Comparison of ENCODE assay signal across 25 mouse cellular contexts in genomic region chr3:130584007-130584406, GRCm38 (mm10). TPM values are rescaled to one million over a fixed set of nuclear protein-coding genes. Genes with fewer than 3 reads are reported as not detected.
"Had no signal": no experiment of that assay in that cellular context is flagged by ENCODE, and none has a peak within 500 bp of the region (broad histone marks: within the 10 kb centered on the region; RNA-seq: fewer than 3 reads in every experiment).

No protein-coding gene starts in this region.

- H3K4me2 ChIP-seq: heart, embryonic 12.5 days; hindbrain, embryonic 13.5 days; hindbrain, embryonic 15.5 days; limb, embryonic 12.5 days; liver, embryonic 11.5 days; liver, embryonic 13.5 days; liver, embryonic 15.5 days had no signal

- ATAC-seq: forebrain, embryonic 16.5 days; intestine, embryonic 16.5 days had no signal

- H3K4me1 ChIP-seq: hindbrain, embryonic 15.5 days; liver, embryonic 13.5 days; liver, embryonic 15.5 days had no signal

- H3K9ac ChIP-seq: heart, embryonic 12.5 days; hindbrain, embryonic 13.5 days; hindbrain, embryonic 15.5 days; limb, embryonic 12.5 days; liver, embryonic 13.5 days; liver, embryonic 15.5 days had no signal

- H3K36me3 ChIP-seq: heart, embryonic 10.5 days; heart, embryonic 12.5 days; hindbrain, embryonic 10.5 days; hindbrain, embryonic 13.5 days; hindbrain, embryonic 15.5 days; limb, embryonic 10.5 days; limb, embryonic 12.5 days; liver, embryonic 13.5 days; liver, embryonic 15.5 days had no signal

- DNase-seq: gastrocnemius, adult 2 months; gastrocnemius, postnatal 10 days; gastrocnemius, postnatal 25 days; heart, adult 18-20 months; heart, postnatal 10 days; heart, postnatal 4 days; liver; liver, embryonic 13.5 days had no signal

- H3K4me3 ChIP-seq: gastrocnemius, adult 2 months; heart, embryonic 10.5 days; heart, embryonic 12.5 days; hindbrain, embryonic 10.5 days; hindbrain, embryonic 13.5 days; hindbrain, embryonic 15.5 days; layer of hippocampus, adult 2 months; left cerebral cortex, adult 2 months; limb, embryonic 10.5 days; limb, embryonic 12.5 days; liver, embryonic 13.5 days; liver, embryonic 15.5 days had no signal

- H3K9me3 ChIP-seq: heart, embryonic 10.5 days; heart, embryonic 12.5 days; hindbrain, embryonic 10.5 days; hindbrain, embryonic 13.5 days; hindbrain, embryonic 15.5 days; limb, embryonic 10.5 days; limb, embryonic 12.5 days; liver, embryonic 13.5 days; liver, embryonic 15.5 days had no signal

- H3K27ac ChIP-seq: gastrocnemius, adult 2 months; heart, embryonic 10.5 days; hindbrain, embryonic 10.5 days; hindbrain, embryonic 13.5 days; hindbrain, embryonic 15.5 days; hindbrain, postnatal 0 days; layer of hippocampus, adult 2 months; left cerebral cortex, adult 2 months; limb, embryonic 10.5 days; limb, embryonic 12.5 days; liver, embryonic 13.5 days; liver, embryonic 15.5 days had no signal

- H3K27me3 ChIP-seq: heart, embryonic 12.5 days; hindbrain, embryonic 13.5 days; hindbrain, embryonic 15.5 days; limb, embryonic 12.5 days; liver, embryonic 13.5 days; liver, embryonic 15.5 days had no signal

RNA-seq across cellular contexts. Expression of gene Etnppl, which starts 33.2 kb away (rescaled TPM):
- polyA plus RNA-seq: heart, embryonic 10.5 days; heart, embryonic 12.5 days; heart, embryonic 14.5 days; heart, embryonic 16.5 days; hindbrain, embryonic 13.5 days; hindbrain, embryonic 15.5 days; intestine, embryonic 14.5 days; limb, embryonic 10.5 days; liver, embryonic 11.5 days; liver, embryonic 13.5 days had no signal
